Mouse (Mus musculus): ENCODE measurements around the gene Olfr108. TPM values are rescaled to one million over a fixed set of nuclear protein-coding genes. Genes with fewer than 3 reads are reported as not detected.

Olfr108 gene
- polyA plus RNA-seq (2015; fragmentation: Nextera tagmentation; extraction: Ambion mirVana), result not detected in 2 replicates

GRCm38 (mm10) chr17:37445180-37445579, at the start of gene Olfr108:
TSS of gene Olfr108 (plus strand) at chr17:37445480.
- H3K4me3 ChIP-seq (replicated peaks), result no peak within 1 kb of the TSS
- H3K27me3 ChIP-seq (replicated peaks), result no peaks in the 10 kb centered on the region
- no peak for ATAC-seq (ENCODE audit: low FRiP score)
- H3K27ac ChIP-seq (replicated peaks), result no peak within 1 kb of the TSS
- no peaks in the 10 kb centered on the region for H3K36me3 ChIP-seq
- H3K9me3 ChIP-seq (replicated peaks), result no peaks in the 10 kb centered on the region
- H3K4me2 ChIP-seq, result no peak within 1 kb of the TSS
- 83% methylated on average over 1 of the region's 1 CpGs for WGBS
- H3K4me1 ChIP-seq, result no peaks in the 10 kb centered on the region
- H3K9ac ChIP-seq (replicated peaks), result no peak within 1 kb of the TSS

- Histone ChIP-seq H3K4me1 (no peaks in the 10 kb centered on the region), H3K9me3 (replicated peaks) (no peaks in the 10 kb centered on the region), H3K9ac (replicated peaks) (no peak within 1 kb of the TSS), H3K4me2 (no peak within 1 kb of the TSS), H3K27ac (replicated peaks) (no peak within 1 kb of the TSS), H3K27me3 (replicated peaks) (no peaks in the 10 kb centered on the region), H3K4me3 (replicated peaks) (no peak within 1 kb of the TSS), H3K36me3 (no peaks in the 10 kb centered on the region)
- WGBS, result 88% methylated on average over 3 of the region's 3 CpGs
- no peak for ATAC-seq (ENCODE audit: low FRiP score)
These were observed 46.4 kb upstream of the Olfr108 start, which contains the start of gene Olfr107 for GRCm38 (mm10) chr17:37398926-37399325. TSS of gene Olfr107 (plus strand) at chr17:37399226.

- Histone ChIP-seq H3K36me3 (no peaks in the 10 kb centered on the region), H3K4me3 (replicated peaks) (no peak overlapping the region), H3K27ac (replicated peaks) (no peak overlapping the region), H3K4me2 (no peak overlapping the region), H3K9ac (replicated peaks) (no peak overlapping the region), H3K4me1 (no peaks in the 10 kb centered on the region), H3K27me3 (replicated peaks) (no peaks in the 10 kb centered on the region), H3K9me3 (replicated peaks) (no peaks in the 10 kb centered on the region)
- ATAC-seq (ENCODE audit: low FRiP score), result no peak
These were observed 31.9 kb upstream of the Olfr108 start for GRCm38 (mm10) chr17:37413380-37413779.

GRCm38 (mm10) chr17:37458616-37459015, 13.3 kb downstream of the Olfr108 start, which contains the start of gene Olfr109:
TSS of gene Olfr109 (plus strand) at chr17:37458916.
- WGBS, result 90% methylated on average over 1 of the region's 1 CpGs
- Histone ChIP-seq H3K4me3 (replicated peaks) (no peak within 1 kb of the TSS), H3K4me1 (no peaks in the 10 kb centered on the region), H3K36me3 (no peaks in the 10 kb centered on the region), H3K4me2 (no peak within 1 kb of the TSS), H3K27me3 (replicated peaks) (no peaks in the 10 kb centered on the region), H3K9ac (replicated peaks) (no peak within 1 kb of the TSS), H3K9me3 (replicated peaks) (no peaks in the 10 kb centered on the region), H3K27ac (replicated peaks) (no peak within 1 kb of the TSS)
- ATAC-seq (ENCODE audit: low FRiP score), result no peak

- Histone ChIP-seq H3K4me1 (no peaks in the 10 kb centered on the region), H3K9ac (replicated peaks) (no peak within 1 kb of the TSS), H3K4me3 (replicated peaks) (no peak within 1 kb of the TSS), H3K27me3 (replicated peaks) (no peaks in the 10 kb centered on the region), H3K36me3 (no peaks in the 10 kb centered on the region), H3K27ac (replicated peaks) (no peak within 1 kb of the TSS), H3K4me2 (no peak within 1 kb of the TSS), H3K9me3 (replicated peaks) (0 out of 2 replicates have a peak, but pooled peaks cover 3% of the 10 kb centered on the region)
- ATAC-seq (ENCODE audit: low FRiP score), result no peak
- WGBS, result 82% methylated on average over 2 of the region's 2 CpGs
These were observed 38.2 kb downstream of the Olfr108 start, which contains the start of gene H2-M2 for GRCm38 (mm10) chr17:37483452-37483851. TSS of gene H2-M2 (minus strand) at chr17:37483552.

- Histone ChIP-seq H3K4me1 (no peaks in the 10 kb centered on the region), H3K27me3 (replicated peaks) (no peaks in the 10 kb centered on the region), H3K4me2 (no peak within 1 kb of the TSS), H3K4me3 (replicated peaks) (no peak within 1 kb of the TSS), H3K27ac (replicated peaks) (no peak within 1 kb of the TSS), H3K36me3 (no peaks in the 10 kb centered on the region), H3K9me3 (replicated peaks) (no peaks in the 10 kb centered on the region), H3K9ac (replicated peaks) (no peak within 1 kb of the TSS)
- WGBS, result 55% methylated on average over 1 of the region's 1 CpGs
- ATAC-seq (ENCODE audit: low FRiP score), result no peak
These were observed 46.7 kb downstream of the Olfr108 start, which contains the start of gene Olfr110 for GRCm38 (mm10) chr17:37491930-37492518. TSS of gene Olfr110 (plus strand) at chr17:37492468.

Other genes with a start within 250 kb of the Olfr108 start
- gene Olfr94, start 244.5 kb upstream of the Olfr108 start, polyA plus RNA-seq (2015; fragmentation: Nextera tagmentation; extraction: Ambion mirVana), result 0.14 and 0.19 TPM in 2 replicates
- gene Olfr95, start 232.4 kb upstream of the Olfr108 start, polyA plus RNA-seq (2015; fragmentation: Nextera tagmentation; extraction: Ambion mirVana), result 0.04 TPM in 1 of 2 replicates, not detected in the other
- not detected in 2 replicates for gene Olfr96, start 225.3 kb upstream of the Olfr108 start, polyA plus RNA-seq (2015; fragmentation: Nextera tagmentation; extraction: Ambion mirVana)
- gene Olfr97, start 208.2 kb upstream of the Olfr108 start, polyA plus RNA-seq (2015; fragmentation: Nextera tagmentation; extraction: Ambion mirVana), result not detected in 2 replicates
- not detected in 2 replicates for gene Olfr98, start 181.7 kb upstream of the Olfr108 start, polyA plus RNA-seq (2015; fragmentation: Nextera tagmentation; extraction: Ambion mirVana)
- gene H2-M3, start 175.3 kb upstream of the Olfr108 start, polyA plus RNA-seq (2015; fragmentation: Nextera tagmentation; extraction: Ambion mirVana), result 1.7 and 3.2 TPM in 2 replicates
- not detected in 2 replicates for gene Olfr99, start 162.0 kb upstream of the Olfr108 start, polyA plus RNA-seq (2015; fragmentation: Nextera tagmentation; extraction: Ambion mirVana)
- not detected in 2 replicates for gene Olfr101, start 141.2 kb upstream of the Olfr108 start, polyA plus RNA-seq (2015; fragmentation: Nextera tagmentation; extraction: Ambion mirVana)
- not detected in 2 replicates for gene Olfr102, start 128.4 kb upstream of the Olfr108 start, polyA plus RNA-seq (2015; fragmentation: Nextera tagmentation; extraction: Ambion mirVana)
- not detected in 2 replicates for gene Olfr103, start 105.8 kb upstream of the Olfr108 start, polyA plus RNA-seq (2015; fragmentation: Nextera tagmentation; extraction: Ambion mirVana)
- gene Olfr104-ps, start 85.9 kb upstream of the Olfr108 start, polyA plus RNA-seq (2015; fragmentation: Nextera tagmentation; extraction: Ambion mirVana), result not detected in 2 replicates
- gene Olfr105-ps, start 66.4 kb upstream of the Olfr108 start, polyA plus RNA-seq (2015; fragmentation: Nextera tagmentation; extraction: Ambion mirVana), result not detected in 2 replicates
- not detected in 2 replicates for gene Olfr106-ps, start 55.1 kb upstream of the Olfr108 start, polyA plus RNA-seq (2015; fragmentation: Nextera tagmentation; extraction: Ambion mirVana)
- 0.04 TPM in 1 of 2 replicates, not detected in the other for gene Olfr107, start 46.3 kb upstream of the Olfr108 start, polyA plus RNA-seq (2015; fragmentation: Nextera tagmentation; extraction: Ambion mirVana)
- gene Olfr109, start 13.4 kb downstream of the Olfr108 start, polyA plus RNA-seq (2015; fragmentation: Nextera tagmentation; extraction: Ambion mirVana), result not detected in 2 replicates
- 0.73 TPM in 1 of 2 replicates, not detected in the other for gene H2-M2, start 38.1 kb downstream of the Olfr108 start, polyA plus RNA-seq (2015; fragmentation: Nextera tagmentation; extraction: Ambion mirVana)
- gene Olfr110, start 47.0 kb downstream of the Olfr108 start, polyA plus RNA-seq (2015; fragmentation: Nextera tagmentation; extraction: Ambion mirVana), result not detected in 2 replicates
- not detected in 2 replicates for gene Olfr111, start 62.5 kb downstream of the Olfr108 start, polyA plus RNA-seq (2015; fragmentation: Nextera tagmentation; extraction: Ambion mirVana)
- not detected in 2 replicates for gene Olfr112, start 124.0 kb downstream of the Olfr108 start, polyA plus RNA-seq (2015; fragmentation: Nextera tagmentation; extraction: Ambion mirVana)
- gene Olfr113, start 132.2 kb downstream of the Olfr108 start, polyA plus RNA-seq (2015; fragmentation: Nextera tagmentation; extraction: Ambion mirVana), result not detected in 2 replicates
- not detected in 2 replicates for gene Olfr114, start 147.3 kb downstream of the Olfr108 start, polyA plus RNA-seq (2015; fragmentation: Nextera tagmentation; extraction: Ambion mirVana)
- not detected in 2 replicates for gene Olfr115, start 181.6 kb downstream of the Olfr108 start, polyA plus RNA-seq (2015; fragmentation: Nextera tagmentation; extraction: Ambion mirVana)
- not detected in 2 replicates for gene Olfr116, start 181.7 kb downstream of the Olfr108 start, polyA plus RNA-seq (2015; fragmentation: Nextera tagmentation; extraction: Ambion mirVana)
- not detected in 2 replicates for gene Olfr117, start 218.3 kb downstream of the Olfr108 start, polyA plus RNA-seq (2015; fragmentation: Nextera tagmentation; extraction: Ambion mirVana)
- not detected in 2 replicates for gene Olfr118, start 221.5 kb downstream of the Olfr108 start, polyA plus RNA-seq (2015; fragmentation: Nextera tagmentation; extraction: Ambion mirVana)

Measured in neural tube, embryonic 15.5 days (tissue).